In the genomic region with DNA sequence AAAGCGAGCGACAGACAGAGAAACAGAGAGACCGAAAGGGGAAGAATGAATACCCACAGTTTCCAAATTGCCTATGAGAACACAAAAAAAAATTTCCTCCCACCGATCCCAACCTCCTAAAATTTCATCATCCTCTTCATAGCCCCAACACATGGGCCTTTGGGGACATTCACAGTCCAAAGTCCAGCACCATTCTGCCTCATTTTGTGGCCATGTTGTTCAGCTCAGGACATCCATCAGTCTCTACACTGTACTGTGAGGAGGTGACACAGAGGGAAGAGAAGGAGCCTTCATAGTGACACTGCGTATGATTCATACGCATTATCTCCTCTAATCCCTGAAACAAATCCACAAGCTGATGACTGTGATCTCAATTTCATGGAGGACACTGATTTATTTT, we compare ENCODE assay signal across 21 mouse cellular contexts. TPM values are rescaled to one million over a fixed set of nuclear protein-coding genes. Genes with fewer than 3 reads are reported as not detected.
DNase-seq lines count a peak whose midpoint lies in the region; ATAC-seq lines count a peak whose summit lies in the region.
"Had no signal": no experiment of that assay in that cellular context is flagged by ENCODE, and none has a peak within 500 bp of the region (broad histone marks: within the 10 kb centered on the region; RNA-seq: fewer than 3 reads in every experiment).

No protein-coding gene starts in this region.

- 92% methylated on average over 6 of the region's 6 CpGs for WGBS in heart, embryonic 10.5 days
- 90% methylated on average over 6 of the region's 6 CpGs for WGBS in midbrain, embryonic 11.5 days
- 94% methylated on average over 6 of the region's 6 CpGs for WGBS in midbrain, embryonic 15.5 days

- peaks cover 29% of the 10 kb centered on the region for H3K4me1 ChIP-seq in heart, embryonic 10.5 days
- H3K4me1 ChIP-seq in midbrain, embryonic 11.5 days (ENCODE audit: control insufficient read depth, insufficient read depth, low read length): no peaks in the 10 kb centered on the region
- no peaks in the 10 kb centered on the region for H3K4me1 ChIP-seq in midbrain, embryonic 15.5 days

- no peaks in the 10 kb centered on the region for H3K9me3 ChIP-seq in heart, embryonic 10.5 days
- H3K9me3 ChIP-seq in midbrain, embryonic 11.5 days (ENCODE audit: control insufficient read depth, low read length): no peaks in the 10 kb centered on the region
- no peaks in the 10 kb centered on the region for H3K9me3 ChIP-seq in midbrain, embryonic 15.5 days
- H3K9me3 ChIP-seq: embryonic facial prominence, embryonic 10.5 days; embryonic facial prominence, embryonic 12.5 days; forebrain, embryonic 13.5 days; forebrain, embryonic 15.5 days had no signal

- H3K27ac ChIP-seq in heart, embryonic 10.5 days: no peak overlapping the region
- no peak overlapping the region for H3K27ac ChIP-seq in midbrain, embryonic 11.5 days (ENCODE audit: low read depth, low read length)
- no peak overlapping the region for H3K27ac ChIP-seq in midbrain, embryonic 15.5 days
- H3K27ac ChIP-seq: embryonic facial prominence, embryonic 10.5 days; embryonic facial prominence, embryonic 12.5 days; forebrain, embryonic 13.5 days; forebrain, embryonic 15.5 days had no signal

- no peak for ATAC-seq in midbrain, embryonic 11.5 days (ENCODE audit: low FRiP score)
- no peak for ATAC-seq in midbrain, embryonic 15.5 days (replicated peaks)
- peak; percentile 40; the same call in 1 of the 2 replicates for ATAC-seq in megakaryocyte, adult 5-6 weeks (ENCODE audit: poor library complexity, severe bottlenecking)
- ATAC-seq: CD4-positive, CD25-positive, alpha-beta regulatory T cell, adult 4 months; forebrain, embryonic 13.5 days; forebrain, embryonic 15.5 days had no signal

- H3K9ac ChIP-seq in midbrain, embryonic 11.5 days (ENCODE audit: low read length): no peak overlapping the region
- no peak overlapping the region for H3K9ac ChIP-seq in midbrain, embryonic 15.5 days
- H3K9ac ChIP-seq: embryonic facial prominence, embryonic 12.5 days; forebrain, embryonic 13.5 days; forebrain, embryonic 15.5 days had no signal

- no peak overlapping the region for H3K4me2 ChIP-seq in midbrain, embryonic 11.5 days
- H3K4me2 ChIP-seq in midbrain, embryonic 15.5 days: no peak overlapping the region
- H3K4me2 ChIP-seq: embryonic facial prominence, embryonic 12.5 days; forebrain, embryonic 13.5 days; forebrain, embryonic 15.5 days had no signal

- no peak overlapping the region for H3K4me3 ChIP-seq in heart, embryonic 10.5 days
- H3K4me3 ChIP-seq in midbrain, embryonic 11.5 days (ENCODE audit: low read depth, low read length): no peak overlapping the region
- H3K4me3 ChIP-seq in midbrain, embryonic 15.5 days: no peak overlapping the region
- H3K4me3 ChIP-seq: embryonic facial prominence, embryonic 10.5 days; embryonic facial prominence, embryonic 12.5 days; forebrain, embryonic 13.5 days; forebrain, embryonic 15.5 days had no signal

- intact Hi-C loops in left cerebral cortex, postnatal 4 days (cut with DNase I): no loop called here

- H3K36me3 ChIP-seq in heart, embryonic 10.5 days: peaks cover 13% of the 10 kb centered on the region; the same call in 1 of the 2 replicates
- H3K36me3 ChIP-seq in midbrain, embryonic 11.5 days (ENCODE audit: control insufficient read depth, insufficient read depth, low read length): no peaks in the 10 kb centered on the region
- no peaks in the 10 kb centered on the region for H3K36me3 ChIP-seq in midbrain, embryonic 15.5 days (replicated peaks)
- H3K36me3 ChIP-seq: embryonic facial prominence, embryonic 10.5 days; embryonic facial prominence, embryonic 12.5 days; forebrain, embryonic 15.5 days had no signal

- DNase-seq in heart, adult 11 months: peak; percentile 70
- DNase-seq in heart, embryonic 10.5 days (ENCODE audit: low spot score): no peak
- DNase-seq in midbrain, embryonic 11.5 days (ENCODE audit: low spot score, missing footprints): peak; percentile 44
- DNase-seq in cerebellum, adult 11-12 months: no peak
- DNase-seq in left cerebral cortex, postnatal 4 days: no peak
- DNase-seq: adrenal gland, adult 2 months; adrenal gland, postnatal 25 days; B cell, adult 2 months; cerebellum, adult 11 months; cerebellum, adult 2 months; cerebellum, adult 9-10 months; cerebellum, postnatal 10 days; cerebellum, postnatal 25 days had no signal

- H3K27me3 ChIP-seq in heart, embryonic 10.5 days (ENCODE audit: insufficient read depth, poor library complexity, severe bottlenecking): no peaks in the 10 kb centered on the region
- H3K27me3 ChIP-seq in midbrain, embryonic 11.5 days (ENCODE audit: control insufficient read depth, insufficient read depth, low read length): no peaks in the 10 kb centered on the region
- H3K27me3 ChIP-seq in midbrain, embryonic 15.5 days (replicated peaks): no peaks in the 10 kb centered on the region
- H3K27me3 ChIP-seq: embryonic facial prominence, embryonic 12.5 days; forebrain, embryonic 15.5 days had no signal

RNA-seq across cellular contexts. Expression of gene Spon1, which starts 12.7 kb away (rescaled TPM):
- 62.0 and 100 TPM in 2 replicates for polyA plus RNA-seq in heart, embryonic 10.5 days (2016; fragmentation: Nextera tagmentation; extraction: Ambion mirVana)
- 61.3 and 62.3 TPM in 2 replicates for polyA plus RNA-seq in midbrain, embryonic 11.5 days (2014; fragmentation: Nextera tagmentation; extraction: Ambion mirVana)
- 38.4 and 47.2 TPM in 2 replicates for polyA plus RNA-seq in midbrain, embryonic 15.5 days (2015; fragmentation: Nextera tagmentation; extraction: Ambion mirVana)
- 0.13 TPM in 1 of 2 replicates, not detected in the other for total RNA-seq in megakaryocyte, adult 5-6 weeks (2015)
- total RNA-seq in megakaryocyte, adult 5-6 weeks (2017): 0.04 and 0.22 TPM in 2 replicates
- total RNA-seq in left cerebral cortex, postnatal 4 days (2021): 10 to 100 TPM; 35.7 to 38.3 TPM
- total RNA-seq: MEL had no signal

Comparison
In these comparisons a context has a peak if more than half of its experiments do, and no peak if none do; other contexts are left out.
1. DNase-seq: peak in heart, adult 11 months (single experiment) and midbrain, embryonic 11.5 days (single experiment); none in heart, embryonic 10.5 days (single experiment), cerebellum, adult 11-12 months (single experiment) and left cerebral cortex, postnatal 4 days (single experiment).